Mouse (Mus musculus) heart, embryonic 12.5 days (tissue): ENCODE data around the gene Cckbr. TPM values are rescaled to one million over a fixed set of nuclear protein-coding genes. Genes with fewer than 3 reads are reported as not detected.
"Not testable (repeated sequence)": the region's sequence is repeated elsewhere in the genome, so short reads cannot be mapped to it uniquely, and the experiment has no call there.

Experiments
- ATAC-seq: fragments of 200-750 bp; cut with Nextera tagmentation; 2 replicates; pipeline ENCODE4 v1.8.0; 2017; ENCODE audit warnings: moderate TSS enrichment, moderate library complexity; ENCODE audit not compliant: insufficient number of reproducible peaks, low FRiP score
- H3K27ac ChIP-seq: fragments of 300-500 bp; sonication (generic); 2 replicates; pipeline ENCODE4 v1.5.1; 2016; ENCODE audit warnings: mild to moderate bottlenecking, moderate library complexity; ENCODE audit not compliant: poor library complexity, severe bottlenecking
- H3K27me3 ChIP-seq: fragments of 300-500 bp; sonication (generic); replicated peaks from 2 replicates; pipeline ENCODE4 v1.6.1; 2016; ENCODE audit warnings: mild to moderate bottlenecking, moderate library complexity
- H3K36me3 ChIP-seq: fragments of 300-500 bp; sonication (generic); 2 replicates; pipeline ENCODE4 v1.6.1; 2016; ENCODE audit warnings: mild to moderate bottlenecking, moderate library complexity
- H3K4me1 ChIP-seq: fragments of 300-500 bp; sonication (generic); replicated peaks from 2 replicates; pipeline ENCODE4 v1.6.1; 2016; ENCODE audit warnings: mild to moderate bottlenecking
- H3K4me2 ChIP-seq: fragments of 300-500 bp; sonication (generic); 2 replicates; pipeline ENCODE4 v1.6.1; 2016; ENCODE audit warnings: mild to moderate bottlenecking, moderate library complexity
- H3K4me3 ChIP-seq: fragments of 300-500 bp; sonication (generic); 2 replicates; pipeline ENCODE4 v1.5.1; 2016; ENCODE audit warnings: mild to moderate bottlenecking
- H3K9ac ChIP-seq: fragments of 300-500 bp; sonication (generic); 2 replicates; pipeline ENCODE4 v1.6.1; 2016; ENCODE audit warnings: mild to moderate bottlenecking, moderate library complexity
- H3K9me3 ChIP-seq: fragments of 300-500 bp; sonication (generic); replicated peaks from 2 replicates; pipeline ENCODE4 v1.6.1; 2016; ENCODE audit warnings: mild to moderate bottlenecking, moderate library complexity
- WGBS: fragments of 180-500 bp; shearing (Covaris S2); methylation state at CpG from one replicate; pipeline ENCODE4 v1.1.7; 2016; 5-methylcytosine and 5-hydroxymethylcytosine counted together
- polyA plus RNA-seq: library from polyadenylated mRNA; unstranded; fragments of >200 nt; fragmentation: Nextera tagmentation; extraction: Ambion mirVana; gene quantifications from 2 replicates; pipeline ENCODE4 v1.2.1, GENCODE M21; 2016

Gene Cckbr
- polyA plus RNA-seq, 1 experiment from 2014 or later: not detected

GRCm38 (mm10) chr7:105406322-105406721, 19.2 kb upstream of the Cckbr start:
- Histone ChIP-seq H3K36me3 (no peaks in the 10 kb centered on the region), H3K4me3 (no peak overlapping the region), H3K27me3 (no peaks in the 10 kb centered on the region), H3K4me1 (no peaks in the 10 kb centered on the region), H3K9me3 (no peaks in the 10 kb centered on the region), H3K4me2 (no peak overlapping the region), H3K27ac (no peak overlapping the region), H3K9ac (no peak overlapping the region)
- 54% methylated on average over 1 of the region's 1 CpGs for WGBS
- no peak for ATAC-seq

- WGBS: 47% methylated on average over 8 of the region's 8 CpGs
- not testable (repeated sequence) for H3K4me2 ChIP-seq, H3K27me3 ChIP-seq, H3K4me3 ChIP-seq, ATAC-seq, H3K4me1 ChIP-seq, H3K9me3 ChIP-seq, H3K9ac ChIP-seq, H3K36me3 ChIP-seq, H3K27ac ChIP-seq
These were observed 13.5 kb upstream of the Cckbr start for GRCm38 (mm10) chr7:105411874-105412632.

DNA sequence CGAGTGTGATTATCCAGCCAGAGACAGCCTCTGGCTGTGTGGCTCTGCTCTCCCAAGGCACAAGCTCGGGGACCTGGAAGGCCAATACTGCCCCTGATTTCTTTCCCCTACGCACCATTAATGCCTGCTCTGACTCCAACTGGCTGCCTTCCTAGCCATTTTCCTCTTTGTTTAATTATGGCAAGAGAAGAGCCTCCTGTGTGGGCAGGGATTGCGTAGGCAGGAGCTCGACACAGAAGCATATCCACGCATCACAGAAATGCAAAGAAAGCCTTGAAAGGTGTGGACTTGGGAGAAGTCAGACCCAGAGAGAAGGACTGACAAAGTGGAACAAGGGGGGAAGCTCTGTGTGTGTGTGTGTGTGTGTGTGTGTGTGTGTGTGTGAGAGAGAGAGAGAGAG, 11.1 kb upstream of the Cckbr start:
- no peak overlapping the region for H3K4me3 ChIP-seq
- ATAC-seq: no peak
- WGBS: 67% methylated on average over 6 of the region's 6 CpGs
- H3K27me3 ChIP-seq: no peaks in the 10 kb centered on the region
- H3K9ac ChIP-seq: no peak overlapping the region
- 0 out of 2 replicates have a peak, but pooled peaks cover 3% of the 10 kb centered on the region for H3K4me1 ChIP-seq
- H3K9me3 ChIP-seq: no peaks in the 10 kb centered on the region
- no peak overlapping the region for H3K27ac ChIP-seq
- no peak overlapping the region for H3K4me2 ChIP-seq
- H3K36me3 ChIP-seq: no peaks in the 10 kb centered on the region

DNA sequence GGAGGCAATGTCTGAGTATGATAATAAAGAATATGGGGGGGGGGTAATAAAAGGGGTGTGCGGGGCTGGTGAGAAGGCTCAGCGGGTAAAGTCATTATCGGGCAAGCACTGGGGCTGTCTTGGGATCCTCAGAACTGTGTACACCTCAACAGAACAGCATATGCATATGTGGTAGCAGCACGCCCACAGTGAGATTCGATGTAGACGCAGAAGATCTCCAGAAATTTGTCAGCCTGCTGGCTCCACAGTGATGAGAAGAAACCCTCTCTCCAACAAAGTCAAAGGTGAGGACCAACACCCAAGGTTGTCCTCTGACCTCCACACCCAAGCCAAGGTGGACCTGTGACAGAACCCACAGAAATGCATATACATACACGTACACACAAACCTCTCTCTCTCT, 9.0 kb upstream of the Cckbr start:
- Histone ChIP-seq H3K9ac (no peak overlapping the region), H3K4me2 (no peak overlapping the region), H3K36me3 (no peaks in the 10 kb centered on the region), H3K27ac (no peak overlapping the region), H3K27me3 (no peaks in the 10 kb centered on the region), H3K9me3 (no peaks in the 10 kb centered on the region), H3K4me1 (peaks cover 7% of the 10 kb centered on the region; the same call in 1 of the 2 replicates), H3K4me3 (no peak overlapping the region)
- no peak for ATAC-seq
- 79% methylated on average over 7 of the region's 7 CpGs for WGBS

- H3K36me3 ChIP-seq: no peaks in the 10 kb centered on the region
- 80% methylated on average over 5 of the region's 5 CpGs for WGBS
- H3K9ac ChIP-seq: no peak overlapping the region
- H3K27ac ChIP-seq: no peak overlapping the region
- H3K9me3 ChIP-seq: no peaks in the 10 kb centered on the region
- no peak overlapping the region for H3K4me3 ChIP-seq
- no peak overlapping the region for H3K4me2 ChIP-seq
- H3K4me1 ChIP-seq: peaks cover 7% of the 10 kb centered on the region; the same call in 1 of the 2 replicates
- no peak for ATAC-seq
- H3K27me3 ChIP-seq: no peaks in the 10 kb centered on the region
These were observed 7.4 kb upstream of the Cckbr start for GRCm38 (mm10) chr7:105418106-105418505.

- Histone ChIP-seq H3K9me3 (no peaks in the 10 kb centered on the region), H3K9ac (no peak overlapping the region), H3K36me3 (no peaks in the 10 kb centered on the region), H3K4me3 (no peak overlapping the region), H3K27me3 (peaks cover 26% of the 10 kb centered on the region), H3K27ac (no peak overlapping the region), H3K4me1 (peaks cover 14% of the 10 kb centered on the region; the same call in 1 of the 2 replicates), H3K4me2 (no peak overlapping the region)
- 19% methylated on average over 2 of the region's 2 CpGs for WGBS
- ATAC-seq: no peak
These were observed 4.6 kb upstream of the Cckbr start for GRCm38 (mm10) chr7:105420903-105421302.

DNA sequence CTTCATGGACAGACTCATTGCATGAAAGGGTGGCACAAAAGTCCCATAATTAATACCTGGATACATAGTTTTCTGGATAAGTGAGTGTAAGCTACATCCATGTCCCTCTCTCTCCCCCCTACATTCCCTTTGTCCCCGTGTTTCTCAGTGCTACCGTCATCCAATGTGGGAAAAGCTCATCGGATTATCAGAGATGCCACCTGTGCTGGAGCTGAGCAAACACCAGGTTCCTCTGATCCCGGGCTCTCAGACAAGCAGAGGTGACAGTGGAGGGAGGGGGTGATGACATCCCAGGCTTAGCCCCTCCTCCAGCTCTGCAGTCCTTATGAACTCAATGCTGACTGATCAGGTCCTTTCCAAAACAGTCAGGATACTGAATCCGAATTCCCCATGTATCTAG, 1.2 kb upstream of the Cckbr start:
- no peak overlapping the region for H3K4me3 ChIP-seq
- no peak overlapping the region for H3K4me2 ChIP-seq
- H3K27me3 ChIP-seq: peaks cover 57% of the 10 kb centered on the region
- WGBS: 13% methylated on average over 5 of the region's 5 CpGs
- no peak overlapping the region for H3K9ac ChIP-seq
- H3K4me1 ChIP-seq: peaks cover 16% of the 10 kb centered on the region; the same call in 1 of the 2 replicates
- no peak overlapping the region for H3K27ac ChIP-seq
- H3K36me3 ChIP-seq: no peaks in the 10 kb centered on the region
- no peaks in the 10 kb centered on the region for H3K9me3 ChIP-seq
- ATAC-seq: no peak

GRCm38 (mm10) chr7:105426051-105426450, 520 bp downstream of the Cckbr start:
- 0 out of 2 replicates have a peak, but pooled peaks have one; percentile 9 for ATAC-seq
- 6% methylated on average over 11 of the region's 11 CpGs for WGBS
- no peaks in the 10 kb centered on the region for H3K9me3 ChIP-seq
- H3K27ac ChIP-seq: no peak overlapping the region
- peak overlapping the region; percentile 31; the same call in 1 of the 2 replicates for H3K9ac ChIP-seq
- H3K4me3 ChIP-seq: peak overlapping the region; percentile 50
- no peaks in the 10 kb centered on the region for H3K36me3 ChIP-seq
- peak overlapping the region; percentile 91 for H3K4me2 ChIP-seq
- peaks cover 13% of the 10 kb centered on the region; the same call in 1 of the 2 replicates for H3K4me1 ChIP-seq
- peaks cover 70% of the 10 kb centered on the region for H3K27me3 ChIP-seq

DNA sequence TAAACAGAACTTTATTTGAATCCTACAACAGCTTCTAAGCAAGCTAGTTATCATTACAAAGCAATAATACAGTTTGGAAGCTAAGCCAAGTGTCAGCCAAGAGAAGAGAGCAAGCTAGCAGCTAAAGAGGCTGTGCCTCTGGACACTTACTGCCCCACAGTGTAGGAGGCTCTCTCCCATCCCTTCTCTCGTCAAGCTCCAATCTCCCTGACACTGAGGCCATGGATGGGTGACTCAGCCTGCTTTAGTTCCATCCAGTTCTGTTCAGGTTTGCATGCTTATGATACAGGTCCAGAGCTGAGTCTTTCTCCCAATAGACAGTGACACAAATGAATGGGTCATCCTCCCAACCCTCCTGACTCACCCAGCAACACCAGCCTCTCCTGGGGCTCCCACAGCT, 6.5 kb downstream of the Cckbr start:
- ATAC-seq: no peak
- H3K9me3 ChIP-seq: no peaks in the 10 kb centered on the region
- no peak overlapping the region for H3K9ac ChIP-seq
- H3K27ac ChIP-seq: no peak overlapping the region
- no peaks in the 10 kb centered on the region for H3K4me1 ChIP-seq
- no peaks in the 10 kb centered on the region for H3K36me3 ChIP-seq
- no peak overlapping the region for H3K4me2 ChIP-seq
- peaks cover 42% of the 10 kb centered on the region for H3K27me3 ChIP-seq
- WGBS: 23% methylated on average over 1 of the region's 1 CpGs
- H3K4me3 ChIP-seq: no peak overlapping the region

DNA sequence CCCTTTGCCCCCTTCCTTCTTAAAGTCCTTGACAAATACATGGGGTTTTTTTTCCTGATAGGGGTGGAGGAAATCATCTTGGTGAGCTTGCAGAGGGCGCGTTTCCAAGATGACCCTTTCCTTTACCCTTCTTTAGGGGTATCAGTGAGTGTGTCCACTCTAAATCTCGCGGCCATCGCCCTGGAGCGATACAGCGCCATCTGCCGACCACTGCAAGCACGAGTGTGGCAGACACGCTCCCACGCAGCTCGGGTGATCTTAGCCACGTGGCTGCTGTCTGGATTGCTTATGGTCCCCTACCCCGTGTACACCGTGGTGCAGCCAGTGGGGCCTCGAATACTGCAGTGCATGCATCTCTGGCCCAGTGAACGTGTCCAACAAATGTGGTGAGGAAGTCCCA, 8.3 kb downstream of the Cckbr start:
- H3K9me3 ChIP-seq: no peaks in the 10 kb centered on the region
- H3K4me2 ChIP-seq: no peak overlapping the region
- H3K27ac ChIP-seq: no peak overlapping the region
- no peak for ATAC-seq
- 80% methylated on average over 17 of the region's 17 CpGs for WGBS
- no peak overlapping the region for H3K4me3 ChIP-seq
- peaks cover 27% of the 10 kb centered on the region for H3K27me3 ChIP-seq
- H3K9ac ChIP-seq: no peak overlapping the region
- no peaks in the 10 kb centered on the region for H3K36me3 ChIP-seq
- peaks cover 8% of the 10 kb centered on the region for H3K4me1 ChIP-seq

DNA sequence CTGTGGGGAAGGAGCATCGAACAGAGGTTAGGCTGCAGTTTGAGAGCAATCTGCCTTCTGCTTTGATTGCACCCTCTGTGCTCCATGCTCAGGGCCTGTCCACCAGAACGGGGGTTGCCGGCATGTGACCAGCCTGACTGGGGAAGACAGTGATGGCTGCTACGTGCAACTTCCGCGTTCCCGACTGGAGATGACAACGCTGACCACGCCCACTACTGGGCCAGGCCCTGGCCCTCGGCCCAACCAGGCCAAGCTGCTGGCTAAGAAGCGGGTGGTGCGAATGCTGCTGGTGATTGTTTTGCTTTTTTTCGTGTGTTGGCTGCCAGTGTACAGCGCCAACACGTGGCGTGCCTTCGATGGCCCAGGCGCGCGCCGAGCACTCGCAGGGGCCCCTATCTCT, 9.3 kb downstream of the Cckbr start:
- ATAC-seq: peak; percentile 11; the same call in 1 of the 2 replicates
- Histone ChIP-seq H3K9me3 (no peaks in the 10 kb centered on the region), H3K27ac (no peak overlapping the region), H3K4me2 (no peak overlapping the region), H3K4me3 (no peak overlapping the region), H3K4me1 (peaks cover 8% of the 10 kb centered on the region), H3K27me3 (peaks cover 20% of the 10 kb centered on the region; the same call in 1 of the 2 replicates), H3K9ac (no peak overlapping the region), H3K36me3 (no peaks in the 10 kb centered on the region)
- 70% methylated on average over 22 of the region's 22 CpGs for WGBS
